Mouse (Mus musculus) liver, embryonic 11.5 days (tissue): Measurements from ENCODE around the gene Iglon5. TPM values are rescaled to one million over a fixed set of nuclear protein-coding genes. Genes with fewer than 3 reads are reported as not detected.

Experiments used
- ATAC-seq: fragments of 200-750 bp; cut with Nextera tagmentation; replicated peaks from 2 replicates; pipeline ENCODE4 v1.8.0; 2017; ENCODE audit warnings: moderate number of reproducible peaks, mild to moderate bottlenecking, moderate TSS enrichment, moderate library complexity; ENCODE audit not compliant: low FRiP score
- DNase-seq: peaks from one replicate; pipeline ENCODE4 v3.0.0-alpha.2; 2017; ENCODE audit warnings: low spot score
- H3K27ac ChIP-seq: fragments of 300-500 bp; sonication (generic); 2 replicates; pipeline ENCODE4 v1.5.1; 2014; ENCODE audit warnings: mild to moderate bottlenecking, low read depth, low read length, control low read depth
- H3K27me3 ChIP-seq: fragments of 300-500 bp; sonication (generic); replicated peaks from 2 replicates; pipeline ENCODE4 v1.6.1; 2014; ENCODE audit warnings: low read length, mixed read lengths; ENCODE audit not compliant: control insufficient read depth, insufficient read depth
- H3K36me3 ChIP-seq: fragments of 300-500 bp; sonication (generic); 2 replicates; pipeline ENCODE4 v1.6.1; 2014; ENCODE audit warnings: mild to moderate bottlenecking, low read length, moderate library complexity, mixed read lengths; ENCODE audit not compliant: control insufficient read depth, insufficient read depth
- H3K4me1 ChIP-seq: fragments of 300-500 bp; sonication (generic); replicated peaks from 2 replicates; pipeline ENCODE4 v1.6.1; 2014; ENCODE audit warnings: low read length, mixed read lengths; ENCODE audit not compliant: control insufficient read depth, insufficient read depth
- H3K4me2 ChIP-seq: fragments of 300-500 bp; sonication (generic); 2 replicates; pipeline ENCODE4 v1.6.1; 2014; ENCODE audit warnings: mild to moderate bottlenecking, control low read depth, moderate library complexity
- H3K4me3 ChIP-seq: fragments of 300-500 bp; sonication (generic); 2 replicates; pipeline ENCODE4 v1.5.1; 2014; ENCODE audit warnings: low read depth, low read length, control low read depth
- H3K9ac ChIP-seq: fragments of 300-500 bp; sonication (generic); 2 replicates; pipeline ENCODE4 v1.6.1; 2014; ENCODE audit warnings: low read depth, low read length, control low read depth
- H3K9me3 ChIP-seq: fragments of 300-500 bp; sonication (generic); 2 replicates; pipeline ENCODE4 v1.6.1; 2016; ENCODE audit warnings: low read length, inconsistent platforms, mixed read lengths; ENCODE audit not compliant: control insufficient read depth
- WGBS: fragments of 180-500 bp; shearing (Covaris S2); extraction: QIAGEN DNeasy Blood & Tissue Kit; methylation state at CpG from one replicate; pipeline ENCODE4 v1.1.7; 2014; 5-methylcytosine and 5-hydroxymethylcytosine counted together
- polyA plus RNA-seq: library from polyadenylated mRNA; unstranded; fragments of >200 nt; fragmentation: Nextera tagmentation; extraction: Ambion mirVana; gene quantifications from 2 replicates; pipeline ENCODE4 v1.2.1, GENCODE M21; 2014

The Iglon5 gene
- polyA plus RNA-seq, 1 experiment from 2014 or later: 0.25 TPM

DNA sequence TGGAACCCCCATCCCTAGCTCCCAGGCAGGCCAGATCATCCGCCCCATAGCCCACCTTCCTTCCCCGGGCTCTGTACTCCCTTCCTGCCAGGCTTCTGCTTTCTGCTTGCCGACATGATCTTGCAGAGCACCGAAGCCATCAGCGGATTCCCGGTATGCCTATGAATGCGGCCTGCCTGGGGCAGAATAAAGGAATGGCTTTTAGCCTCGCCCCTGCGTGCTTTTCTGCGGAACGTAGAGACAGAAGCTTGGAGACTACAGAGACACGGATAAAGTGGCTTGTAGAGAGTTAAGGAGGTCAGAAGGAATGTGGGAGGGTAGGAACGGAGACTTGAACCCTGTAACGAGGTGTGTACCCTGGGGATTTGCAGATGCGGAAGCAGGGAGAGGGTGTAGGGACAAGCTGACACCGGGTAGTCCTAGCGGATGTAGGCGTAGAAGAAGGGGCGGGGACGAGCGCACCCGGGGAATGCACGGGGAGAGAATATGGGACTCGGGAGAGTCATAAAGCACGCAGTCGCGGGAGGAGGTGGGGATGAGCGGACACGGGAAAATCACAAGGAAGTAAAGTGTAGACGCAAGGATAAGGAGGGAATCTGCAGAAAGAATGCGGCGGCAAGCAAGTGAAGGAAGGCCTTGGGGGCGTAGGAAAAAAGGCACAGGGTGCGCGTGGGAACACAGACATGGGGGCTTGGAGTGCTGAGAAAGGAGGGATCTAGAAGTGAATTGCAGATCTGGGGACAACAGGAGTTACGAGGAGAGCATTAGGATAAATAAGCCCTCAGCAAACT is 46.6 kb downstream of the Iglon5 start:
- Histone ChIP-seq H3K4me2 (peak overlapping the region; percentile 98), H3K4me3 (peak overlapping the region; percentile 68), H3K27ac (peak overlapping the region; percentile 92), H3K4me1 (peaks cover 30% of the 10 kb centered on the region), H3K36me3 (no peaks in the 10 kb centered on the region), H3K9me3 (no peaks in the 10 kb centered on the region), H3K9ac (peak overlapping the region; percentile 75), H3K27me3 (no peaks in the 10 kb centered on the region)
- DNase-seq (peak; percentile 82), ATAC-seq (peak; percentile 87)
- WGBS: under 1% methylated on average over 36 of the region's 36 CpGs

DNA sequence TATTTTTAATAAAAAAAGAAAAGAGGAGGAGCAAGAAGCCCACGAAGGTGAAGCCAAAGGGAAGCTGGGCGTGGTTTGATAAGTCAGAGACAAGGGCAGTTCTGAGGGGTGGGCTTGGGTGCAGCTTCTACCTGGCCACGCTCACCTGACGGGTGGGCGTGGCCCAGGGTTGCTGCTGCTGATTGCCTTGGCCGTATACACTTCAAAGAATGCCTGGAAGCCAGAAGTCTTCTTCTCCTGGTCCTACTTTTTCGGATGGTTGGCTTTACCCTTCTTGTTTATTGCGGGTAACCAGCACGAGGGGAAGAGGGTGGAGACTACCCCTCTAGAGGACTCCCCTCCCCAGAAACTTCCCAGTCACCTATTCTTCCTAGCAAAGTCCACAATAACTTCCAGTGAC is 47.2 kb downstream of the Iglon5 start:
- ATAC-seq: no peak
- H3K36me3 ChIP-seq: no peaks in the 10 kb centered on the region
- DNase-seq: no peak
- 10% methylated on average over 9 of the region's 9 CpGs for WGBS
- peaks cover 30% of the 10 kb centered on the region for H3K4me1 ChIP-seq
- H3K27ac ChIP-seq: peak overlapping the region; percentile 92
- peak overlapping the region; percentile 98 for H3K4me2 ChIP-seq
- H3K27me3 ChIP-seq: no peaks in the 10 kb centered on the region
- peak overlapping the region; percentile 75 for H3K9ac ChIP-seq
- H3K4me3 ChIP-seq: peak overlapping the region; percentile 68
- no peaks in the 10 kb centered on the region for H3K9me3 ChIP-seq

DNA sequence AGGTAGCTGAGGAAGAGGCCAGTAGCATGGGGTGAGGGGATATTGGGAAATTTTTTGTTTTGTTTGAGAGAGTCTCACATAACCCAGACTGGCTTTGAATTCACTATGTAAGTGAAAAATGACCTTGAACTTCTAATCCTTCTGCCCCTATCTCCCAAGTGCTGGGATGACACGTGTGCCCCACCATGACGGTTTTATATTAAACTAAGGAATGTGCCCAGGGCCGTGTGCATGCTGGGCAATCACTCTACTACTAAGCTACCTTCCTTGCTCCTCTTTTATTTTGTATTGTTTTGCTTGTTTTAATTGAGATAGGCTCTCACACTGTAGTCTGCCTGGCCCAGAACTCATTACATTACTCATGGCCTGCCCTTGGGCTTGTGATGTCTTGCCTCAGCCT is 48.8 kb downstream of the Iglon5 start:
- H3K36me3 ChIP-seq: no peaks in the 10 kb centered on the region
- H3K9ac ChIP-seq: no peak overlapping the region
- ATAC-seq (no peak), DNase-seq (no peak)
- no peak overlapping the region for H3K4me3 ChIP-seq
- peaks cover 23% of the 10 kb centered on the region for H3K4me1 ChIP-seq
- H3K9me3 ChIP-seq: no peaks in the 10 kb centered on the region
- no peaks in the 10 kb centered on the region for H3K27me3 ChIP-seq
- WGBS: 75% methylated on average over 3 of the region's 3 CpGs
- H3K4me2 ChIP-seq: no peak overlapping the region
- no peak overlapping the region for H3K27ac ChIP-seq

GRCm38 (mm10) chr7:43440482-43440881 is 49.4 kb downstream of the Iglon5 start, which contains the start of gene Cldnd2:
Cldnd2 (plus strand) TSS chr7:43440782.
- ATAC-seq: no peak
- Histone ChIP-seq H3K27me3 (no peaks in the 10 kb centered on the region), H3K9ac (no peak within 1 kb of the TSS), H3K27ac (no peak within 1 kb of the TSS), H3K4me1 (peaks cover 17% of the 10 kb centered on the region), H3K36me3 (no peaks in the 10 kb centered on the region), H3K9me3 (no peaks in the 10 kb centered on the region), H3K4me2 (no peak within 1 kb of the TSS), H3K4me3 (no peak within 1 kb of the TSS)
- WGBS: 82% methylated on average over 6 of the region's 6 CpGs
- DNase-seq: no peak

- Histone ChIP-seq H3K9ac (no peak overlapping the region), H3K27ac (no peak overlapping the region), H3K4me3 (no peak overlapping the region), H3K36me3 (no peaks in the 10 kb centered on the region), H3K4me2 (no peak overlapping the region), H3K4me1 (peaks cover 7% of the 10 kb centered on the region), H3K9me3 (no peaks in the 10 kb centered on the region), H3K27me3 (no peaks in the 10 kb centered on the region)
- ATAC-seq (no peak), DNase-seq (no peak)
- 57% methylated on average over 4 of the region's 4 CpGs for WGBS
Observed at GRCm38 (mm10) chr7:43438611-43439010, 51.3 kb downstream of the Iglon5 start.

- Histone ChIP-seq H3K27me3 (no peaks in the 10 kb centered on the region), H3K9ac (no peak within 1 kb of the TSS), H3K27ac (no peak within 1 kb of the TSS), H3K4me1 (no peaks in the 10 kb centered on the region), H3K36me3 (no peaks in the 10 kb centered on the region), H3K9me3 (no peaks in the 10 kb centered on the region), H3K4me2 (no peak within 1 kb of the TSS), H3K4me3 (no peak within 1 kb of the TSS)
- no peak for ATAC-seq
- no peak for DNase-seq
- WGBS: 59% methylated on average over 10 of the region's 10 CpGs
Observed at GRCm38 (mm10) chr7:43436341-43437255, 53.3 kb downstream of the Iglon5 start, which contains the start of gene Nkg7. Nkg7 (plus strand) TSS chr7:43437073.

DNA sequence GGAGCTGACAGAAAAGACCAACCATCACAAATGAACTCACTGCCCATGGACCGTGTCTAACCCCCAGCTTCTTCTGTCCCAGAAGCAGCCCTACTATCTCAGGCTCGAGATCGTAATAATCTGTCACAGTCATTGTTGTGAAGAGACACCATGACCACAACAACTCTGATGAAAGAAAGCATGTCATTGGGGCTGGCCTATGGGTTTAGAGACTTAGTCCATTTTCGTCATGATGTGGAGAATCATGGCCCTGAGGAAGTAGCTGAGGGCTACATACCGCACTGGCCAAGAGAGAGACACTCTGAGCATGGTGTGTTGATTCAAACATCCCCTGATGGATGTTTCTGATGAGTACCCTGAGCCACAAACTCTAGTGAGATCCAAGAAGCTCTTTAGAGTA is 55.2 kb downstream of the Iglon5 start:
- H3K9me3 ChIP-seq: no peaks in the 10 kb centered on the region
- H3K27me3 ChIP-seq: no peaks in the 10 kb centered on the region
- H3K27ac ChIP-seq: no peak overlapping the region
- H3K4me3 ChIP-seq: no peak overlapping the region
- no peaks in the 10 kb centered on the region for H3K4me1 ChIP-seq
- no peak overlapping the region for H3K9ac ChIP-seq
- no peak overlapping the region for H3K4me2 ChIP-seq
- no peaks in the 10 kb centered on the region for H3K36me3 ChIP-seq
- DNase-seq (no peak), ATAC-seq (no peak)
- WGBS: 83% methylated on average over 5 of the region's 5 CpGs

DNA sequence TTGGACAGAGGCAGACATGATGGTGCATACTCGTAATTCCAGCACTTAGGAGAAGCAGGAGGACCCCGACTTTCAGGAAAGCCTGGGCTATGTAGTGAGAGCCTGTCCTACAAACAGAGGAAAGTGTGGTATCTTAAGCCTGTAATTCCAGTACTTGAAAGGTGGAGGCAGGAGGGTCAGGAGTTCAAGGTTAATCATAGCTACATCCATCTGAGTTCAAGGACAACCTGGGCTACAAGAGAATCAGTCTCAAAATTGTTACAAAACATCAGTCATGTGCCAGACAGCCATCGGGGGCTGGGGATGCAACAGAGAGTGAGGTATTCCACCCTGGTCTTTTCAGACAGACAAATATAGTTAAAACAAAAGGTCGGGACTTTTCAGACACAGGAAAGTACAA is 57.0 kb downstream of the Iglon5 start:
- DNase-seq (no peak), ATAC-seq (no peak)
- Histone ChIP-seq H3K27me3 (no peaks in the 10 kb centered on the region), H3K4me2 (no peak overlapping the region), H3K9me3 (no peaks in the 10 kb centered on the region), H3K4me3 (no peak overlapping the region), H3K36me3 (no peaks in the 10 kb centered on the region), H3K27ac (no peak overlapping the region), H3K4me1 (no peaks in the 10 kb centered on the region), H3K9ac (no peak overlapping the region)
- WGBS: 79% methylated on average over 4 of the region's 4 CpGs
